Mouse (Mus musculus): ENCODE measurements around the gene Prkag1. TPM values are rescaled to one million over a fixed set of nuclear protein-coding genes. Genes with fewer than 3 reads are reported as not detected.

Prkag1 gene
- total and polyA plus RNA-seq, 2 experiments from 2014 or later, result 48.3 to 58.4 TPM

GRCm38 (mm10) chr15:98791221-98791620, 40.1 kb downstream of the Prkag1 start:
- Histone ChIP-seq H3K36me3 (ENCODE audit: insufficient read depth) (no peaks in the 10 kb centered on the region), H3K4me2 (ENCODE audit: low read depth) (no peak overlapping the region), H3K4me1 (ENCODE audit: insufficient read depth) (no peaks in the 10 kb centered on the region), H3K4me3 (ENCODE audit: low read depth, low read length) (0 out of 2 replicates have a peak overlapping the region, but pooled peaks have one; percentile 11), H3K27me3 (ENCODE audit: insufficient read depth, low read length) (peaks cover 81% of the 10 kb centered on the region), H3K9me3 (ENCODE audit: low read length) (no peaks in the 10 kb centered on the region), H3K27ac (ENCODE audit: low read depth, low read length) (no peak overlapping the region), H3K9ac (no peak overlapping the region)
- no peak for ATAC-seq
- DNase-seq, result no peak
- WGBS, result under 1% methylated on average over 12 of the region's 12 CpGs
- TF ChIP-seq CTCF (IDR thresholded peaks at IDR 0.05; ENCODE audit: low read depth), result no peak

GRCm38 (mm10) chr15:98790761-98791160, 40.6 kb downstream of the Prkag1 start:
- Histone ChIP-seq H3K27ac (ENCODE audit: low read depth, low read length) (no peak overlapping the region), H3K27me3 (ENCODE audit: insufficient read depth, low read length) (peaks cover 79% of the 10 kb centered on the region), H3K4me1 (ENCODE audit: insufficient read depth) (no peaks in the 10 kb centered on the region), H3K4me2 (ENCODE audit: low read depth) (no peak overlapping the region; the same call in 1 of the 2 replicates), H3K9me3 (ENCODE audit: low read length) (0 out of 2 replicates have a peak, but pooled peaks cover 1% of the 10 kb centered on the region), H3K4me3 (ENCODE audit: low read depth, low read length) (peak overlapping the region; percentile 11; the same call in 1 of the 2 replicates), H3K36me3 (ENCODE audit: insufficient read depth) (no peaks in the 10 kb centered on the region), H3K9ac (no peak overlapping the region)
- TF ChIP-seq CTCF (IDR thresholded peaks at IDR 0.05; ENCODE audit: low read depth), result no peak
- DNase-seq (no peak), ATAC-seq (no peak)
- WGBS, result 3% methylated on average over 23 of the region's 23 CpGs

- no peak for DNase-seq
- no peak within 1 kb of the TSS for H3K27ac ChIP-seq (ENCODE audit: low read depth, low read length)
- H3K4me2 ChIP-seq (ENCODE audit: low read depth), result no peak within 1 kb of the TSS
Measured at GRCm38 (mm10) chr15:98789661-98790535, 41.4 kb downstream of the Prkag1 start, which contains the start of gene Wnt1. Gene Wnt1 (plus strand): TSS chr15:98789857.

GRCm38 (mm10) chr15:98788972-98789660, 42.2 kb downstream of the Prkag1 start:
- no peak; the same call in 1 of the 2 replicates for TF ChIP-seq CTCF (IDR thresholded peaks at IDR 0.05; ENCODE audit: low read depth)
- H3K27me3 ChIP-seq (ENCODE audit: insufficient read depth, low read length), result peaks cover 64% of the 10 kb centered on the region
- no peak overlapping the region for H3K4me3 ChIP-seq (ENCODE audit: low read depth, low read length)
- H3K27ac ChIP-seq (ENCODE audit: low read depth, low read length), result no peak overlapping the region
- H3K9me3 ChIP-seq (ENCODE audit: low read length), result 0 out of 2 replicates have a peak, but pooled peaks cover 3% of the 10 kb centered on the region
- H3K9ac ChIP-seq, result no peak overlapping the region
- no peaks in the 10 kb centered on the region for H3K36me3 ChIP-seq (ENCODE audit: insufficient read depth)
- 11% methylated on average over 24 of the region's 24 CpGs for whole genome bisulfite sequencing
- ATAC-seq, result no peak
- no peaks in the 10 kb centered on the region for H3K4me1 ChIP-seq (ENCODE audit: insufficient read depth)
- no peak overlapping the region for H3K4me2 ChIP-seq (ENCODE audit: low read depth)
- no peak for DNase-seq

More at GRCm38 (mm10) chr15:98789661-98790535, 41.4 kb downstream of the Prkag1 start, which contains the start of gene Wnt1:
- no peaks in the 10 kb centered on the region for H3K36me3 ChIP-seq (ENCODE audit: insufficient read depth)
- H3K9ac ChIP-seq, result no peak within 1 kb of the TSS
- WGBS, result 2% methylated on average over 47 of the region's 51 CpGs
- 0 out of 2 replicates have a peak, but pooled peaks cover 3% of the 10 kb centered on the region for H3K9me3 ChIP-seq (ENCODE audit: low read length)
- ATAC-seq, result no peak
- peaks cover 70% of the 10 kb centered on the region for H3K27me3 ChIP-seq (ENCODE audit: insufficient read depth, low read length)
- H3K4me1 ChIP-seq (ENCODE audit: insufficient read depth), result no peaks in the 10 kb centered on the region
- H3K4me3 ChIP-seq (ENCODE audit: low read depth, low read length), result no peak within 1 kb of the TSS
- TF ChIP-seq CTCF (IDR thresholded peaks at IDR 0.05; ENCODE audit: low read depth), result peak; percentile 65; the same call in 1 of the 2 replicates

- peak; percentile 87 for TF ChIP-seq CTCF (IDR thresholded peaks at IDR 0.05; ENCODE audit: low read depth)
- DNase-seq (peak; percentile 71), ATAC-seq (peak; percentile 83)
- H3K4me1 ChIP-seq (ENCODE audit: insufficient read depth), result no peaks in the 10 kb centered on the region
- peaks cover 52% of the 10 kb centered on the region for H3K27me3 ChIP-seq (ENCODE audit: insufficient read depth, low read length)
- no peaks in the 10 kb centered on the region for H3K36me3 ChIP-seq (ENCODE audit: insufficient read depth)
- no peak overlapping the region for H3K4me2 ChIP-seq (ENCODE audit: low read depth)
- H3K9ac ChIP-seq, result no peak overlapping the region
- H3K27ac ChIP-seq (ENCODE audit: low read depth, low read length), result no peak overlapping the region
- WGBS, result 17% methylated on average over 4 of the region's 4 CpGs
- no peak overlapping the region for H3K4me3 ChIP-seq (ENCODE audit: low read depth, low read length)
- 0 out of 2 replicates have a peak, but pooled peaks cover 3% of the 10 kb centered on the region for H3K9me3 ChIP-seq (ENCODE audit: low read length)
Measured at GRCm38 (mm10) chr15:98787930-98788329, 43.4 kb downstream of the Prkag1 start.

- H3K27ac ChIP-seq (ENCODE audit: low read depth, low read length), result no peak overlapping the region
- H3K36me3 ChIP-seq (ENCODE audit: insufficient read depth), result no peaks in the 10 kb centered on the region
- DNase-seq (no peak), ATAC-seq (no peak; the same call in 1 of the 2 replicates)
- no peak overlapping the region for H3K4me3 ChIP-seq (ENCODE audit: low read depth, low read length)
- 0 out of 2 replicates have a peak, but pooled peaks cover 3% of the 10 kb centered on the region for H3K9me3 ChIP-seq (ENCODE audit: low read length)
- peaks cover 48% of the 10 kb centered on the region for H3K27me3 ChIP-seq (ENCODE audit: insufficient read depth, low read length)
- TF ChIP-seq CTCF (IDR thresholded peaks at IDR 0.05; ENCODE audit: low read depth), result peak; percentile 71
- H3K4me1 ChIP-seq (ENCODE audit: insufficient read depth), result no peaks in the 10 kb centered on the region
- 40% methylated on average over 7 of the region's 7 CpGs for WGBS
- no peak overlapping the region for H3K4me2 ChIP-seq (ENCODE audit: low read depth)
- no peak overlapping the region for H3K9ac ChIP-seq
Measured at GRCm38 (mm10) chr15:98785744-98786143, 45.6 kb downstream of the Prkag1 start.

Data from forebrain, postnatal 0 days (tissue).